Mouse (Mus musculus) heart, embryonic 13.5 days (tissue): ENCODE measurements around the gene Dmkn. TPM values are rescaled to one million over a fixed set of nuclear protein-coding genes. Genes with fewer than 3 reads are reported as not detected.
"Not testable (repeated sequence)": the region's sequence is repeated elsewhere in the genome, so short reads cannot be mapped to it uniquely, and the experiment has no call there.

Source experiments
- ATAC-seq: fragments of 200-750 bp; cut with Nextera tagmentation; 2 replicates; pipeline ENCODE4 v1.8.0; 2017; ENCODE audit warnings: moderate TSS enrichment; ENCODE audit not compliant: insufficient number of reproducible peaks, low FRiP score, low TSS enrichment; ENCODE audit errors: extremely low read depth
- H3K27ac ChIP-seq: fragments of 300-500 bp; sonication (generic); replicated peaks from 2 replicates; pipeline ENCODE4 v1.5.1; 2015; ENCODE audit warnings: moderate library complexity, mild to moderate bottlenecking, inconsistent platforms
- H3K27me3 ChIP-seq: fragments of 300-500 bp; sonication (generic); replicated peaks from 2 replicates; pipeline ENCODE4 v1.6.1; 2015; ENCODE audit warnings: mild to moderate bottlenecking, inconsistent platforms
- H3K36me3 ChIP-seq: fragments of 300-500 bp; sonication (generic); 2 replicates; pipeline ENCODE4 v1.6.1; 2015; ENCODE audit warnings: mild to moderate bottlenecking, inconsistent platforms
- H3K4me1 ChIP-seq: fragments of 300-500 bp; sonication (generic); 2 replicates; pipeline ENCODE4 v1.6.1; 2015; ENCODE audit warnings: inconsistent platforms
- H3K4me2 ChIP-seq: fragments of 300-500 bp; sonication (generic); 2 replicates; pipeline ENCODE4 v1.6.1; 2015; ENCODE audit warnings: inconsistent platforms, mild to moderate bottlenecking, moderate library complexity
- H3K4me3 ChIP-seq: fragments of 300-500 bp; sonication (generic); 2 replicates; pipeline ENCODE4 v1.5.1; 2015; ENCODE audit warnings: moderate library complexity, mild to moderate bottlenecking, inconsistent platforms
- H3K9ac ChIP-seq: fragments of 300-500 bp; sonication (generic); 2 replicates; pipeline ENCODE4 v1.6.1; 2015; ENCODE audit warnings: inconsistent platforms, mild to moderate bottlenecking, moderate library complexity
- H3K9me3 ChIP-seq: fragments of 300-500 bp; sonication (generic); 2 replicates; pipeline ENCODE4 v1.6.1; 2016; ENCODE audit warnings: inconsistent platforms
- WGBS: fragments of 180-500 bp; shearing (Covaris S2); methylation state at CpG from one replicate; pipeline ENCODE4 v1.1.7; 2015; ENCODE audit warnings: mixed read lengths; 5-methylcytosine and 5-hydroxymethylcytosine counted together
- polyA plus RNA-seq: library from polyadenylated mRNA; unstranded; fragments of >200 nt; fragmentation: Nextera tagmentation; extraction: Ambion mirVana; gene quantifications from 2 replicates; pipeline ENCODE4 v1.2.1, GENCODE M21; 2015

Dmkn gene
- polyA plus RNA-seq = 0.71 and 1.2 TPM in 2 replicates

DNA sequence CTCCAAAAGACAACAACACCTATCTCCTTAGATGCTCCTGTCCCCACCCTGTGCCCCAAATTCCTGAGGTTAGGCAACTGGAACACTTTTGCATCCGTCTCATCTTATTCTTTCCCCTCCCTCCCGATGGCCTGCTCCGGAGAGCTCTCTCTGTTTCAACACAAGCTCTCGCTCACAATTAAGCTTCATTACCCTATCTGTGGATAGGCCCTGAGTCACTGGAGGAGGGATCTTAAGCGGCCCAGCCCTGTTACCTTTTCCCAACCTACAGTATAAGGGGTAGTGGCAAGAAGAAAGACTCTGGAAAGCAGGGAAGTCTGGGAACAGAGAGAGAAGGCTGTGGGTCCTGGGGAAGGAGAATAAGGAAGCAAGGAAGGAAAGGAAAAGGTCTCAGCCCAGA is at the start of gene Dmkn:
TSS of gene Dmkn (plus strand) at position 301 of the 400 bp plus-strand sequence.
- 53% methylated on average over 5 of the region's 5 CpGs for WGBS
- ATAC-seq = no peak
- no peaks in the 10 kb centered on the region for H3K9me3 ChIP-seq
- H3K9ac ChIP-seq = no peak within 1 kb of the TSS
- no peak within 1 kb of the TSS for H3K4me2 ChIP-seq
- H3K4me3 ChIP-seq = no peak within 1 kb of the TSS
- H3K4me1 ChIP-seq = peaks cover 21% of the 10 kb centered on the region
- H3K27ac ChIP-seq = no peak within 1 kb of the TSS
- no peaks in the 10 kb centered on the region for H3K36me3 ChIP-seq
- H3K27me3 ChIP-seq = peaks cover 27% of the 10 kb centered on the region; the same call in 1 of the 2 replicates

DNA sequence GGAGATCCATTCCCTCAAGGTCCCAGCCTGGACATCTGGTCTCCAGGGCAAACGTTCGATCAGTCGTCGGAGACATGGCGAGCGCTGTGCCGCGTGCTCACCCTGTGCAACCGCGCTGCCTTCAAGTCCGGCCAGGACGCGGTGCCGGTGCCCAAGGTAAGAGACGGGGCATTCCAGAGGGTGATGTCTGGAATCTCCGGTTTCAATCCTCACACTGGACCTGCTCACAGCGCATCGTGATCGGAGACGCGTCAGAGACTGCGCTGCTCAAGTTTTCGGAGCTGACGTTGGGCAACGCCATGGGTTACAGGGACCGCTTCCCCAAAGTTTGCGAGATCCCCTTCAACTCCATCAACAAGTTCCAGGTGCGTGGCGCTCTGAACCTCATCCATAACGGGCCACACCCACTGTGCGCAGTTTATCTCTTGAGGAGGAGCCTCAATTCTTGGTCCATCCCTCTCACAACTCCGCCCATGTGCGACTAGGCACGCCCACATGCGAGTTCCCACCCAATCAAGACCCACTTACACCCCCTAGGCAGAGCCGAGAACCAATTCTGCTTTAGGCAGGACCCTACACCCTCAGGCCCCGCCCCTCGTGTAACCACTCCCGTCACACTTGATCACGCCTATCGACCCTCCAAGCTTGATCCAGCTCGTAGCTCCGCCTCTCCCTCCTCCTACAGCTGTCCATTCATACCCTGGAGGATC is 46.4 kb upstream of the Dmkn start:
- Histone ChIP-seq H3K4me3 (peak overlapping the region; percentile 41), H3K9me3 (no peaks in the 10 kb centered on the region), H3K27me3 (peaks cover 71% of the 10 kb centered on the region), H3K9ac (0 out of 2 replicates have a peak overlapping the region, but pooled peaks have one; percentile 42), H3K36me3 (no peaks in the 10 kb centered on the region), H3K4me1 (peaks cover 12% of the 10 kb centered on the region), H3K4me2 (peak overlapping the region; percentile 69), H3K27ac (no peak overlapping the region)
- 4% methylated on average over 43 of the region's 43 CpGs for WGBS
- ATAC-seq = peak; percentile 65

GRCm38 (mm10) chr7:30717716-30718046 is 45.9 kb upstream of the Dmkn start:
- no peak overlapping the region for H3K9ac ChIP-seq
- H3K4me2 ChIP-seq = peak overlapping the region; percentile 69
- no peak for ATAC-seq
- no peaks in the 10 kb centered on the region for H3K9me3 ChIP-seq
- no peaks in the 10 kb centered on the region for H3K36me3 ChIP-seq
- WGBS = 10% methylated on average over 14 of the region's 14 CpGs
- H3K27ac ChIP-seq = no peak overlapping the region
- H3K4me1 ChIP-seq = peaks cover 12% of the 10 kb centered on the region
- H3K27me3 ChIP-seq = peaks cover 76% of the 10 kb centered on the region
- peak overlapping the region; percentile 41 for H3K4me3 ChIP-seq

GRCm38 (mm10) chr7:30719669-30720068 is 43.9 kb upstream of the Dmkn start:
- H3K27me3 ChIP-seq = peaks cover 69% of the 10 kb centered on the region
- H3K9ac ChIP-seq = no peak overlapping the region
- no peaks in the 10 kb centered on the region for H3K9me3 ChIP-seq
- ATAC-seq = no peak
- H3K4me3 ChIP-seq = no peak overlapping the region
- peaks cover 12% of the 10 kb centered on the region for H3K4me1 ChIP-seq
- 93% methylated on average over 5 of the region's 5 CpGs for WGBS
- no peak overlapping the region for H3K4me2 ChIP-seq
- H3K27ac ChIP-seq = no peak overlapping the region
- no peaks in the 10 kb centered on the region for H3K36me3 ChIP-seq

- H3K9me3 ChIP-seq = no peaks in the 10 kb centered on the region
- 85% methylated on average over 7 of the region's 7 CpGs for WGBS
- no peak for ATAC-seq
- H3K27ac ChIP-seq = no peak overlapping the region
- H3K36me3 ChIP-seq = peaks cover 6% of the 10 kb centered on the region; the same call in 1 of the 2 replicates
- H3K4me1 ChIP-seq = peaks cover 12% of the 10 kb centered on the region
- H3K4me2 ChIP-seq = no peak overlapping the region
- peaks cover 53% of the 10 kb centered on the region for H3K27me3 ChIP-seq
- H3K9ac ChIP-seq = no peak overlapping the region
- H3K4me3 ChIP-seq = no peak overlapping the region
Observed at GRCm38 (mm10) chr7:30721286-30721685, 42.3 kb upstream of the Dmkn start.

DNA sequence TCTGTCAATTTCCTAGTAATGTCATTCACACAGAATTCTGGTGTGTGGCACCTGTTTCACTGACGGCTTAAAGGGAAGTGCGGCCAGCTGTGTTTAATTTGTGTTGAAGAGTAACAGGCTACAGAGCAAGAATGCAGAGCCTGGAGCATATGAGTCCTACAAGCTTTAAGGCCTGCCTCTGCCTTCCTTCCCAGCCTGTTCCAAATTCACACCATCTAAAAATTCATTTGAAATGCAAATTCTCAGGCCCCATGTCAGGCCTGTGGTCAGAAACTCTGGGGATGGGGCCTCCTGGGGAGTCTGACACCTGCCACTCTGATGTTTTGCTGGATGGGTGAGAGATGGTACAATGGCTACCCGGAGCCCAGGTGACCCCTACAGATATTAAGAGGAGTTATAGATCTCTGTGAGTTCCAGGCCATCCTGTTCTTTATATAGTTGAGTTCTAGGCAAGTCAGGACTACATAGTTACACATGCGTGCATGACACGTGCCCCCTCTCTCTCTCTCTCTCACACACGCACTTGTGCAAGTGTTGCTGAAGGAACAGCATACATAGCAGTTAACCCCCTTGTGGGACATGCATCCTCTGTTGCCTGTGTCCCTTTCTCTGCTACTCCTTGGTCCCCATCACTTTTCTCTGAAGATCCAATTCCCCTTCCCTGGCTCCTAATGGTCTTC is 40.1 kb upstream of the Dmkn start:
- no peak overlapping the region for H3K4me3 ChIP-seq
- 67% methylated on average over 6 of the region's 6 CpGs for WGBS
- H3K9ac ChIP-seq = no peak overlapping the region
- H3K36me3 ChIP-seq = peaks cover 23% of the 10 kb centered on the region
- no peak overlapping the region for H3K27ac ChIP-seq
- ATAC-seq = no peak
- H3K9me3 ChIP-seq = no peaks in the 10 kb centered on the region
- H3K4me1 ChIP-seq = peaks cover 6% of the 10 kb centered on the region
- no peak overlapping the region for H3K4me2 ChIP-seq
- H3K27me3 ChIP-seq = peaks cover 34% of the 10 kb centered on the region

- Histone ChIP-seq H3K27ac (0 out of 2 replicates have a peak overlapping the region, but pooled peaks have one; percentile 92), H3K4me1 (peaks cover 18% of the 10 kb centered on the region), H3K9me3 (no peaks in the 10 kb centered on the region), H3K4me2 (peak overlapping the region; percentile 92), H3K36me3 (peaks cover 37% of the 10 kb centered on the region), H3K9ac (peak overlapping the region; percentile 95), H3K4me3 (peak overlapping the region; percentile 87), H3K27me3 (no peaks in the 10 kb centered on the region)
- no peak for ATAC-seq
- 74% methylated on average over 6 of the region's 6 CpGs for WGBS
Observed at GRCm38 (mm10) chr7:30728214-30728613, 35.3 kb upstream of the Dmkn start.

DNA sequence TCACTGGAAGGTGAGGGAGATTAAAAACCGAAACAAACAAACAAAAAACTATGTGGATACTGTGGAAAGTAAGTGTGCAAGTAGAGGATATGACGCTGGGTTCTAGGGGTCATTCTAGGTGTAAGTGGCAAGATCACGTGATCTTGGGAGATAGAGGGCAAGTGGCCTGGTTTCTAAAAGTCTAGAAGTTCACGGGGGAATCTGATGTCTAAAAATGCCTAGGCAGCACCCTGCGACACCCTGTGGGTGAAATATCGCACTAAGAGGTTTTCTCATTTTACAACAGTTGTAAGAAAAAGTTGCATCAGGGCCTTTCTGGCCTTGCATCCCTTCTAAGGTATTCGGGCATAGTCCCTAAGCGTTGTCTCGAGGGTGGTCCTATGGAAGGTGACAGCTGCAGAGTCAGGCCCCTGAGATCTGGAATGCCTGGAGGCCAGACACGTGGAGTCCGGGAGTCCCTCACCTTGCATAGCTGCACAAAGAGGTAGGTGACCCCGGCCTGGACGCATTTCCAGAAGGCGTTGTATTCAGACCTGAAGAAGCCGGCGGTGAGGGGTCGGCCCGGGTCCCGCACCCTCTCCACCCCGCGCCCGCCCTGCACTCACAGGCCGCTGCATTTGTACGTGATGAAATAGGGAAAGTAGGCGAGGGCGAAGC is 34.7 kb upstream of the Dmkn start:
- Histone ChIP-seq H3K9ac (peak overlapping the region; percentile 95), H3K27ac (peak overlapping the region; percentile 92), H3K36me3 (peaks cover 43% of the 10 kb centered on the region), H3K4me2 (peak overlapping the region; percentile 92), H3K27me3 (no peaks in the 10 kb centered on the region), H3K4me3 (peak overlapping the region; percentile 87), H3K4me1 (peaks cover 18% of the 10 kb centered on the region), H3K9me3 (no peaks in the 10 kb centered on the region)
- ATAC-seq = peak; percentile 4; the same call in 1 of the 2 replicates
- WGBS = 8% methylated on average over 26 of the region's 26 CpGs

- peaks cover 50% of the 10 kb centered on the region for H3K36me3 ChIP-seq
- no peaks in the 10 kb centered on the region for H3K27me3 ChIP-seq
- peak within 1 kb of the TSS; percentile 92 for H3K27ac ChIP-seq
- ATAC-seq = peak; percentile 93
- H3K4me2 ChIP-seq = peak within 1 kb of the TSS; percentile 92
- peak within 1 kb of the TSS; percentile 87 for H3K4me3 ChIP-seq
- peaks cover 18% of the 10 kb centered on the region for H3K4me1 ChIP-seq
- peak within 1 kb of the TSS; percentile 95 for H3K9ac ChIP-seq
- whole genome bisulfite sequencing = under 1% methylated on average over 60 of the region's 60 CpGs
- no peaks in the 10 kb centered on the region for H3K9me3 ChIP-seq
Observed at GRCm38 (mm10) chr7:30729396-30730063, 34.0 kb upstream of the Dmkn start, which contains the start of gene Tmem147. TSS of gene Tmem147 (minus strand) at chr7:30729540.

- not testable (repeated sequence) for ATAC-seq, H3K27me3 ChIP-seq, H3K9me3 ChIP-seq
- peak overlapping the region; percentile 87 for H3K4me3 ChIP-seq
- WGBS = 45% methylated on average over 8 of the region's 22 CpGs
- H3K9ac ChIP-seq = peak overlapping the region; percentile 95
- H3K4me1 ChIP-seq = peaks cover 18% of the 10 kb centered on the region
- peak overlapping the region; percentile 92 for H3K27ac ChIP-seq
- H3K36me3 ChIP-seq = peaks cover 55% of the 10 kb centered on the region
- peak overlapping the region; percentile 92 for H3K4me2 ChIP-seq
Observed at GRCm38 (mm10) chr7:30730064-30730722, 33.4 kb upstream of the Dmkn start.
